In genomic region chr13:94707371-94708280, GRCm38 (mm10) we compare ENCODE assay signal across 12 mouse cellular contexts.
DNase-seq lines count a peak whose midpoint lies in the region.
"Had no signal": no experiment of that assay in that cellular context is flagged by ENCODE, and none has a peak within 500 bp of the region (broad histone marks: within the 10 kb centered on the region; RNA-seq: fewer than 3 reads in every experiment).

No protein-coding gene starts in this region.

- intact Hi-C loops in heart, postnatal 10 days (cut with DNase I): loop anchor here (5.0 kb wide), 1 partner anchor 160 kb away; no protein-coding TSS in a partner anchor

- H3K27me3 ChIP-seq in heart, embryonic 10.5 days (ENCODE audit: insufficient read depth, poor library complexity, severe bottlenecking): peaks cover 96% of the 10 kb centered on the region

- no peaks in the 10 kb centered on the region for H3K9me3 ChIP-seq in heart, embryonic 10.5 days

- H3K27ac ChIP-seq in heart, embryonic 10.5 days: no peak overlapping the region

- DNase-seq in heart, embryonic 10.5 days (ENCODE audit: low spot score): no peak
- DNase-seq in heart, postnatal 10 days: no peak
- DNase-seq in 416B (ENCODE audit: low read depth): peak; percentile 10
- peak; percentile 62 for DNase-seq in embryo, embryonic 10 days (ENCODE audit: low spot score)
- DNase-seq in mesoderm, embryonic 11.5 days (ENCODE audit: low read depth, low spot score): peak; percentile 34
- no peak for DNase-seq in spleen, adult 12 weeks (ENCODE audit: low spot score)
- no peak for DNase-seq in Muller cell, postnatal 12 days (ENCODE audit: inconsistent ontology term)
- DNase-seq in layer of hippocampus, adult 8-10 months (ENCODE audit: low spot score in 2 of 2): no peak
- DNase-seq: adrenal gland, postnatal 10 days; cerebellum, adult 18-20 months; liver; thymus, postnatal 36 days had no signal

- WGBS in heart, embryonic 10.5 days: 3% methylated on average over 32 of the region's 32 CpGs

- peaks cover 21% of the 10 kb centered on the region for H3K4me1 ChIP-seq in heart, embryonic 10.5 days

- no peaks in the 10 kb centered on the region for H3K36me3 ChIP-seq in heart, embryonic 10.5 days

- 0 out of 2 replicates have a peak overlapping the region, but pooled peaks have one; percentile 16 for H3K4me3 ChIP-seq in heart, embryonic 10.5 days

Comparison
In these comparisons a context has a peak if more than half of its experiments do, and no peak if none do; other contexts are left out.
1. DNase-seq: peak in 416B (single experiment), embryo, embryonic 10 days (single experiment) and mesoderm, embryonic 11.5 days (single experiment); none in heart, embryonic 10.5 days (single experiment), heart, postnatal 10 days (0 of 2), spleen, adult 12 weeks (single experiment), Muller cell, postnatal 12 days (single experiment) and layer of hippocampus, adult 8-10 months (0 of 2).